Mouse (Mus musculus) layer of hippocampus, adult 9-10 months (tissue): ENCODE results near the gene Arhgap27.
A peak's percentile ranks its signal among the peaks of the same experiment; 100 is the strongest.
"Not testable (repeated sequence)": the region's sequence is repeated elsewhere in the genome, so short reads cannot be mapped to it uniquely, and the experiment has no call there.

Experiments
- DNase-seq: peaks from one replicate; pipeline ENCODE4 v3.0.0; 2022; ENCODE audit warnings: low spot score

Arhgap27 gene

DNA sequence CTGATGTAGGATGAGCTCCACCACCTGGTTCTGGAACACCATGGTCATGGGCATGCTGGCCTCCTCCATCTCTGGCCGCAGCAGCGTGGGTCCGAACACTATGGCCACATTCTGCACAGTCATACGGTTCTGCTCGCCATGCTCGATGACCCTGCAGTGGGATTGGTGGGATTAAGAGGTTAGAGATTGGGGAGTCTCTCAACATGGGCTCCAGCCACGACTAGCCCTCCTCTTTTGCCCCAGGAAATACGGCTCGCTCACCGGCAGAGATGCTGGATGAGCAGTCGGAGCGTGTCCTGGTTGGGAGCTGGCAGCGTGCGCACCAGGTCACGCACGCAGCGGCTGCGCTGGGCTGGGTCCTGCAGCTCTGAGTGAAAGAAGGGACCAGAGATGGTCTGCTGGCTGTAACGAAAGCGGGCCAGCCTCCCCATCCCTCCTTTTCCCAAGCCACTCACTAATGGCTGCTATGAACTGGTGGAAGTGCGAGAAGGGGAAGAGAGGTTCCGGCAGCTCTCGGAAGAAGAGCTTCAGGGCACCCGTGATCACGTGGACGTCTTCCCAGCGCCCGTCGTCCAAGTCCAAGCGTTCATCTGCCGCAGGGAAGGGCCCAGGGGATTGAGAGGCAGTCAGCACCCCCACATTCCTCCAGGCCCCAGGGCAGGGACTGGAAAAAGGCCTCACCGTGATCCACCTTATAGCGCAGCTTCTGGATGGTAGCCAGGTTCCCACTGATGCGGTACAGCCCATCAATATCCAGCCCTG, 30.4 kb downstream of the Arhgap27 start:
- no peak for DNase-seq

DNA sequence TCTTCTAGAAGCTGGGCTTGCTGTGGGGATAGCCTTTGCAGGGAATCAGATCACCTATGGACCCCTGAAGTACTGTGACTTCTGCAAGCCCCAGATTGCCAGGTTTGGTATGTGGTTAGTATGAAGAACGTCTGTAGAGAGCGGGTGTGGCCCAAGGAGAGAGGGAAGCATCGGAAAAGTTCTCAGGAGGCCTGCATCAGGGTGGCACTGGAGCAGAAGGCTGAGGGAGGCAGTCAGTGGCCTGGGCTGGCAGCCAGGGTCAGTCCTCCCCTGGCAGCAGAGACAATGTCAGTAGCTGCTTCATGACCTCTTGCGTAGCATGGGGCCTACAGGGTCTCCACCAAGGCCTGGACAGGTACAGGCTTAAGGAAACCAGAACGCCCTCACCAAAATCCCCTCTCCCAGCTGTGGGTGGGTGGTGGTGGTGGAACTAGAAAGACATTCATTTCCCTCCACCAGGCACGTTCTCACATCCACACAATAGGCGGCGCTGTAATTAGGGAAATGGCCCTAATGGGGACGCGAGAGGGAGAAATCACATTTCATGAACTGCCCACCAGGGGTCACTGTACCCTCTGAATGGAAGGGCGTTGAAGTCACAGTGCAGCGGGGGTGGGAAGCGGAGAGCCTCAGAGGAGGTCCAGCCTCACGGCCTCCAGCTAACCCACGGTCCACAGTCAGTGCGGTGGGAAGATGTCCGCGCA, 31.2 kb downstream of the Arhgap27 start:
- peak; percentile 72 for DNase-seq

DNA sequence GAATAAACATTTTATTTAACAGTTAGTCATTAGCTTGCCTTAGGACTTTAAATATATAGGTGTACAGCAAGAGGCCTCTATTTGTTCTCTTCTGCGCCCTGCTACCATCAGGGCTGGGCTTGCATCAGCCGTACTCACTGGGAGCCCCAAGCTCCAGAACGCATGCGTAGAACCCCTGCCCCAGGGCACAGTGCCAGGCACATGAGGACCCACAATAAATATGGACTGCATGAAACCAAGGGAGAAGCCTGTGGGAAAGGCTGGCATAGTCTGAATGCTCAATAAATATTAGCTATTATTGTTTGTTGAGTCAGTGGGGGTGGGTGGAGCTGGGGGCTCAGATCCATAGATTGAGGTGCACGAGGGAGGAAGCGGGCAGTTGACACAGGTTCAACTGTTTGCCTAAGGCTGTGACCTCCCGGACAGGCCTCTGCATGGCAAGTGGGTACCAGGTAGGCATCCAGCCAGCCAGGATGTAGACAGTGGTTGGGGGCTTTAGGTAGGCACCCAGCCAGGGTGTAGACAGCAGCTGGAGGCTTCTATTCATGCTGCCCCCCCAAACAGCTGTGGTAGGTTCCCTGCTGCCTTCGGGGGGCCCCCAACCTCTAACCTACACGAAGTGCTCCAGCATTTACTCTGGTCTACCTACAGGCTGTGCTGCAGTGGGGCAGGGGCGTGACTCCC, 31.8 kb downstream of the Arhgap27 start:
- DNase-seq = no peak

DNA sequence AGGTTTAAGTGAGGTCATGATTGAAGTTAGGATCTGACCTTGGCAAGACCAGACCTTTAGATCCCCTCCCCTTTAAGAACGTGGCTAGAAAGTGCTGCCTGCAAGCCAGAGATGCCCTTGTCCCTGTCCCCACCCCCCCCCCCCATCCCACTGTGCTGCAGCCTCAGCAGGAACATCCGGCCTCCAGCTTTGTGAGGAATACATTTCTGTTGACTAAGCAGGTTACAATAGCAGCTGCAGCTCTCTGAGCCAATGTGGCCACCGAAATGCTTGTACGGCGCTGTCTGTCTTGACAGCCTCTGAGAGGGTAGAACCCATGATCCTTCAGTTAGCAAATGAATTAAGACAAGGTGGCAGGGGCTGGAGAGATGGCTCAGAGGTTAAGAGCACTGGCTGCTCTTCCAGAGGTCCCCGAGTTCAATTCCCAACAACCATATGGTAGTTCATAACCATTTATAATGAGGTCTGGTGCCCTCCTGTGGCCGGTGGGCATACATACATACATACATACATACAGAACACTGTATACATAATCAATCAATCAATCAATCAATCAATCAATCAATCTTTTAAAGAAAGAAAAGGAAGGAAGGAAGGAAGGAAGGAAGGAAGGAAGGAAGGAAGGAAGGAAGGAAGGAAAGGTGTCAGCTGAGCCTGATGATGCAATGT, 32.7 kb downstream of the Arhgap27 start:
- DNase-seq = no peak

DNA sequence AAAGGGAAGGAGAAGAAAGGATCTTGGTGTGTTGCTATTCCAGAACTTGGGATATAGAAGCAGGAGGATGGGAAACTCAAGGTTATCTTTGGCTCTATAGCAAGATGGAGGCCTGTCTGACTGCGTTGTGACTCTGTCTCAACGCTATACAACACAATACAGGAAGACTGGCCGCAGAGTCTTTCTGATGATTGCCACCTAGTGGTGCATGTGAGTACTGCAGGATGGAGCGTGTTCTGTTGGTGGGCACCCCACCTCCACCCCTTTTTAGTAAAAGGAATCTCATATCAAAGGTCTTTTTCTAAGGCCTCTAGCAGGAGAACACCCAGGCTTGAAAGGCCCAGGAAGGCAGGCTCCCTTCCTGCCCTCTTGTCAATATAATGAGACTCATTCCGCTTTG, 36.5 kb downstream of the Arhgap27 start:
- DNase-seq = peak; percentile 73

DNA sequence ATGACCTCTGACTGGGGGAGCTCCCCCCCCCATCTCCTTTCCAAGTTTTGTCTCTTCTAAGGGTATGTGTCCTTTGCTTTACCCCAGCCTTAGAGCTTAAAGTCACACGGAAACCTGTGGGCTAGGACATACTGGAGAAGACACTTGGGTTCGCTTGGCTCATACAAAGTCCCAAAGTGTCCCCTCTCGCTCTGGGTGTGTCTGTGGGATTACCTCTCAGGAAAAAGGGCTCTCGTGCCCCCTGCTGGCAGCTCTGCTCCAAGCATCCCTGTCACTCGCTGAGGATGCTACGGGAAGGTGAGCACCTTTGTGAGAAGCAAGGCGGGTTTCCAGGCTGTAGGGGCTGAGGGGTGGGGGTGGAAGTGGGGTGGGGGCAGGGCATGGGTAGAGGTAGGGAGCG, 38.3 kb downstream of the Arhgap27 start:
- peak; percentile 55 for DNase-seq

DNA sequence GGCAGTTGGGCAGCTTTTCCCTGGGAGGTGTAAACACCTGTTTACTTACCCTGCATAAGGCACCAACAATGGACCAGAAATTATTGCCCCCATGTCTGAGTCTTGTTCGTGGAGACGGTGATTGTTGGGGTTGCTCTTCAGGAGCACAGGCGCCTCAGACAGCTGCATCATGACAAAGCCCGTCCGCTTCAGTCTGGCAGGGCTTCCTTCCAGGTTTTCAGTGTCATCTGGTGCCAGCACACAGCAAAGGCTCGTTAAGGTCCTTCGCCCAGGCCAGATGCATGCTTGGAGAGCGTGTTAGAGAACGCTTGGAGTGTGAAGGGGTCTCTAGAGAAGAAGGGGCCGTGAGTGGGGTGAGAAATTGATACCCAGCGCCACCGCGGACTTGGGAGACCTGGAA, 38.8 kb downstream of the Arhgap27 start:
- no peak for DNase-seq

DNA sequence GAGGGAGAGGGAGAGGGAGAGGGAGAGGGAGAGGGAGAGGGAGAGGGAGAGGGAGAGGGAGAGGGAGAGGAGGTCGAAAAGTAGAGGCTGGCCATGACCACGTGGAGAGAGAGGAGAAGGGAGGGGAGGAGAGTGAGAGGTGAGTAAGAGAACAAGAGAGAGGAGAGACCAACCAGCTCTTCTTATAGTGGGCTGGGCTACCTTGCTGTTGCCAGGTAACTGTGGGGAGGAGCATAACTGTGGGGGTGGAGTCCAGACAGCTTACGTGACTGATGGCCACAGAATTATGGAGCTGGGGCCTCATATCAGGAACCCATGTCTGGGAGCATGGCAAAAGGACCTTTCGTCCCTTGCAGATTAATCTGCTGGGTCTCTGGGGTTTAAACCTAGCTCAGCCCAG, 40.7 kb downstream of the Arhgap27 start:
- not testable (repeated sequence) for DNase-seq

DNA sequence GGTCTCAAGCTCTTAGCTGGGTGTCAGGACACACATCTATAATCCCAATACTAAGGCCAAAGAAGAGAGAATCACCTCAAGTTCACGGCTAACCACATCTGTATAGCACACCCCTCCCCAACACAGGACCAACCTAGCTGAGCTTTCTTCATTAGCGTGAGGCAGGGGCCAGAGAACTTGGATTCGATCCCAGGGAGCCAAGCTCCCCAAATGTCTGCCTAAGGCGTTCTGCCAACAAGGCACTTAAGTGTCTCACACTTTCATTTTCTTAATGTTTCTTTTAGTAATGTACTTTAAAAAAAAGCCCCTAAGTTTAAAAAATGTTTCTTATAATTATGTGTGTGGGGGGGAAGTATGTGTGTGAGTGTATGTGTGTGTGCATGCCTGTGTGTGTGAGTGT, 42.8 kb downstream of the Arhgap27 start:
- DNase-seq = no peak

DNA sequence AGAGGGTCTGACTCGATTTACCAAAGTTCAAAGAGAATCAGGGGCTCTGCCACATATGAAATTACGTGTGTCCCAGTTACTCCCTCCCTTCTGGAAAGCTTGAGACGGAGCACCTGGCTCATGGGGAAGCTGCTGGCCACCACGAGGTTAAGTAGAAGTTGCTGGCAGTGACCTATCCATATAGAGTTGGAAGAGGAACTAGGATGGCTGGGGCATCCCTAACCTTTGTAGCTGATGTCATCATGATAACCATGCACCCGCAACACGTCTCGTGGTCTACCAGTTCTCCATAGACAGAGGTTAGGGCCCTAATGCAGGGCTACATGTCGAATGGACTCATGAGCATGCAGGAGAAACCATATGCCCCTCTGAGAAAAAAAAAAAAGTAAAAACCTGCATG, 43.3 kb downstream of the Arhgap27 start:
- DNase-seq = no peak

DNA sequence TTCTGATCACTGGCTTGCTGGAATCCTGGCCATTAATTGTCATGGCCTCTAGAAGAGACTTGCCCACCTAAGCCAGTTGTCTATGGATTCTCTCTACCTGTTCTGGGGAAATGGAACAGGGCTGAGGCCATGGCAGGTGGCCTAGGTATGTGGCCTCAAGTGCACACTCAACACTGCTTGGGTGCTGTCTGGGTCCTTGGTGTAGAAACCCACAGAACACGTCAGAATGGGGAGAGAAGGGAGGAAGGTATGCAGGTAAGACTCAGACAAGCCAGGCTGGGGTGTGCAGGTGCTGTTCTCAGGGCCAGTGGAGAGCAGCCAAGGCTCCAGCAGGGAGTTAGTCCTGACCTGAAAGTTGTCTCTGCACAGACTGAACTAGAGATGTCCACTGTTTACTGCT, 45.5 kb downstream of the Arhgap27 start:
- no peak for DNase-seq

DNA sequence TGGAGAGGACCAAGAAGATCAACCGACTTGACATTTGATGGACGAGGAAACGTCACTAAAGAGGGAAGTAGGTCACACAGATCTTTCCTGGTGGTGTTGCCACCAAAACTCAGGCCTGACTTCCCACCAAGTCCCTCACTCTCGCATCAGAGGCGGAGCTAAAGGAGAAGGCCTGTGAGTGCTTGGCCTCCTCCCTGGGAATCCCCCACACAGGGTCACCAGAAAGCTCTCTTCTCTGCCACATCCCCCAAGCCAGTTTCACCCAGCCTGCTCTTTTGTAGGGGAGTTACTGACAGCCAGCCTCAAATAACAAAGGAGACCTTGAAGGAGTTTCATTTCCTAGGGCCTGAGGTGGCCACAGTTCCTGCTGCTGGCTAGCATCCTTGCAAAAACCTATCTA, 48.1 kb downstream of the Arhgap27 start:
- no peak for DNase-seq

DNA sequence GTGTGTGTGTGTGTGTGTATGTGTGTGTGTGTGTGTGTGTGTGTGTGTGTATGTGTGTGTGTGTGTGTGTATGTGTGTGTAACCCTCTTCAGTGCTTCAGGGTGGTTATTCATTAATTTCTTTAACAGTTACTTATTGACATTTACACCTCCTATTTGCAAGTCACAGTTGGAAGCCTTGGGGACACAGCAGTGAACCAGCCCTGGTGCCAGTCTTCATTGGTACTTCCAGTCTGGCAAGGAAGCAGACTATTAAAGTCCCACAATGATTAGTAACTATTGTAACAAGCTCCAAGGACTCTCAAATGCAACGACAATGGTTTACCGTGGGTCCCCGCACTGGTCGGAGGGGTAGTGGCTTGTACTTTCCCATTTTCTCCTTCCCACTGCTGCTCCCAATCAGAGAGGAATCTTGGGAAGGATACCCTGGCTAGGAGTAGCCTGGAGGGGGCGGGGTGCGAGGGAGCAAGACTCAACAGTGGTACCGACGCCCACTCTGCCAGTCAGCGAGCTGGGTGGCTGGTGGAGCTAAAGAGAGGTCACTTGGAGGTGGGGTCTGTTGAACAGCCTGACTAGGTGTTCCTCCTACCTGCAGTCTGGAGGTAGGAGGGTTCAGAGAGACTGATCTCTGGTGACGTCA, 48.6 kb downstream of the Arhgap27 start:
- no peak for DNase-seq

DNA sequence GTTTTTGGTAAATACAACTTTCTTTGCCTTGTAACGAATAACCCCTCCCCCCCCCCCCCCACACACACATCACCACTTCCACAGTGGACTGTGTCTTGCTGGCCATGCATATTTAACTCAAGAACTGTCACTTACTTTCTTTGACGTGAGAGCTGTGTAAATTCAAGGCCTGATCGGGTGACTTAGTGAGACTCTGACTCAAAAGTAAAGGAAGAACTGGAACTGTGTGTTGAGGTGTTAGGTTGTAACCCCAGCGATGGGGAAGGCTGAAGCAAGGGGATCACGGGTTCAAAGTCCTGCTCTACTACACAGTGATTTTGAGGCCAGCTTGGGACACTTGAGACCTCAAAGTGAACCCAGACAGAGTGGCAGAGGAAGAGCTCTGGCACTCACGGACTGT, 50.0 kb downstream of the Arhgap27 start:
- DNase-seq = no peak

DNA sequence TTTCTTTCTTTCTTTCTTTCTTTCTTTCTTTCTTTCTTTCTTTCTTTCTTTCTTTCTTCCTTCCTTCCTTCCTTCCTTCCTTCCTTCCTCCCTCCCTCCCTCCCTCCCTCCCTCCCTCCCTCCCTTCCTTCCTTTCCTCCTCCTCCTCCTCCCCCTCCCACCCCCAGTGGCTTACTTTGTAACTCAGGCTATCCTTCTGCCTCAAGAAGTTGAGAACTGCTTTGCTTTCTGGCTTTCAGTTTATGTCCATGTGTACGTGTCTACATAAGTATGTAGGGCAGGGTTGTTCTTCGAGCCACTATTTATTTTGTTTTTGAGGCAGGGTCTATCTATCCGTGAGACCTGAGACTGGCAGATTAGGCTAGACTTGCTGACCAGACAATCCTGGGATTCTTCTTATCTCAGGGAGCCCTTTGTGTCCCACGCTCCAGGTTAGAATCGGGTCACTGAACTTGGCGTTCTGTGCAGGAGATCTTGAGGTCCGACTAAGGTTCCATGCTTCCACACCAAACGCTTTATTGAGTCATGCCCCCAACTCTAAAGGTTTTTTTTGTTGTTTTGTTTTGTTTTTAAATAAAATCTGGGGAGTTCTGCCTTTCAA, 50.7 kb downstream of the Arhgap27 start:
- DNase-seq = no peak

DNA sequence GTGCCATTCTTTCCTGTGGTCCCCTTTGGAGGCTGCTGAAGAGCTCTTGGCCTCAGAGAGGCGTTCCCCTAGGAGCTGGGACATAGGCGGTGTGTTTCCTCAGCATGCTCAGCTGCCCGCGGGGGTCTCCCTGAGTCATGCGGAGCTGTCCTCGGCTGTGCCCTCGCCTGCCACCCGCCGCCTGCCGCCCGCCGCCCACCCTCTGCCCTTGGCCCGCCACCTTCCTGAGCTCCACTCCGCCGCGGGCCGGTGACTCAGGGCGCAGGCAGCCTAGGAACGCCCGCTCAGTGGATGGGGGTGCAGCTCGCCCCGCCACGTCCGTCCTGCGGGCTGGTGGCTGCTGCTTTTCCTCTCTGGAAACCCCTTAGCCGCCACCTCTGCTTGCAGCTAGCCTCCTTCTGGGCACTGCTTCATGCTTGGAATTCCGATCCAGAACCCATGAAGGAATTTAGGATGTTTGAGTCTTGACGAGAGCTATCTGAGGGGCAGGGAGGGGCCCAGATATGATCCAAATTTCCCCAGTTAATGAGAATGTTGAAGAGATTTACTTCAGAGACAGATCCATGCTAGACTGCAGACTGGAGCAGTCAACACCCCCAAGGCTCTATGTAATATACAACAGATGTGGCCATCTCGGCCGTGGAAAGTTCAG, 51.4 kb downstream of the Arhgap27 start:
- no peak for DNase-seq

DNA sequence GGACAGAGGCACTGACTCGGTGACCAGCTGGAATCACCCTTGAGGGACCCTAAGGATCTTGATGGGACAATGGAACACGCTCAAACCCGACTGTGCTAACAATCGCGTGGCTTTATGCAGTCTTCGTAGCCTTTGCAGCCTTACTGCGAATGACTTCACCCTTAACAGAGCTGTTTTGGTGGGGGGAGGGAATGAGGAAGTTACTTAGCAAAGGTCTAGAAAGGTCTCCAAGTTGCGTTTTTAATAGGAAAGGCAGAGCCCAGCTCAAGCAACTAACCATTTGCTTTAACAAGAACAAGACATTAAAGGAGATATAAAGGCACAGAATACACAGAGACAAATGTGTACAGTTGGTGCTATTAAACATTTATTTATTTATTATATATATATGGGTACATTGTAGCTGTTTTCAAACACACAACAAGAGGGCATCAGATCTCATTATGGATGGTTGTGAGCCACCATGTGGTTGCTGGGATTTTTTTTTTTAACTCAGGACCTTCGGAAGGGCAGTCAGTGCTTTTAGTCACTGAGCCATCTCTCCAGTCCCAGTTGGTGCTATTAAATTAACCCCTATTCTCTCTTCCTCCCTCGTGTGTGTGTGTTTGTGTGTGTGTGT, 53.4 kb downstream of the Arhgap27 start:
- DNase-seq = no peak

DNA sequence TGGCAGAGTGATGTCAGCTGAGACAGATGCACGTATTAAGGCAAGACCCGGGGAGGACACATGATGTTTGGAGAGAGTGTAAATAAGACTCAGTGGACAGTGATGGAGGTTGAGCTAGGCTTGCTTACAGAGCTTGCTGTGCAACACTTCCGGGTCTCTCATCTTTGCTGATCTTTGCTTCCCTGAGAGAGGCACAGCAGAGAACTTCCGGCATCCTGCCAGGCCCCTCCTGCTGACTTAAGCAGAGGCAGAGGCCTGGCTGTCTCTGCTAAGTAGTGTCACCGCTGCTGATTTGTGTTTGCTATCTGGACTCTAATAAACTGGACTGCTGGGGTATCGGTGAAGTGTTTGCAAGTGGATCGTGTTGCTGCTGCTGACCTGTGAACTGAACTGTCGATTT, 55.6 kb downstream of the Arhgap27 start:
- DNase-seq = no peak

DNA sequence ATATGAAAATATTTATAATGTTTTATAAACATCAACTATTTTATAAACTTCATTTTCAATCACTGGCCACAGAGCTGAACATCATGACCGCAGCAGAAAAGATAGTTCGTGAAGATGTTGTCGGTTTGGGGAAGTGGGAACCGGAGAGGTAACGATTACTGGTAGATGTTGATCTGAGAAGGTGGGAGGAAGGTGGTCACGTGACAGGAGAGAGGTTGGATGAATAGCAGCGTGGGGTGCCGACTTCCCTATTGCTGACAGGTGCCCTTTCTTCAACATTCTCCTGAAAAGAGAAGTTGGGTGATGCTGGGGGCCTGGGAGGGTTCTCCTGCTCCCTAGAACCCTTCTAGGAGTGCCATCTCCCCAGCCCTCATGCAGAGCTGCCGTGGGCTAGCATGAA, 59.0 kb downstream of the Arhgap27 start:
- no peak for DNase-seq

DNA sequence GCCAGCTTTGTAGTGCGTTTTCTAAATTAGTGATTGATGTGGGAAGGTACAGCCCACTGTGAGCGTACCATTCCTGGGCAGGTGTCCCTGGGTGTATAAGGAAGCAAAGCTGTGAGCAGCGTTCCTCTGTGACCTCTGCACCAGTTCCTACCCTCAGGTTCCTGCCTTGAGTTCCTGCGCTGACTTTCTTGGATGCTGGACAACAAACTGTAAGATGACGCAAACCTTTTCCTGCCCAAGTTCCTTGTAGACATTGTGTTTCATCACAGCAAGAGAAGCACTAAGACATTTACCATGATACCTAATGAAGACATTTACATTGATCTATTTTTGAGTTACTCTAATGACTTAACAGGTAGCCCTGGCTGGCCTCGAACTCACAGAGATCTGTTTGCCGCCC, 68.7 kb downstream of the Arhgap27 start:
- DNase-seq = no peak

DNA sequence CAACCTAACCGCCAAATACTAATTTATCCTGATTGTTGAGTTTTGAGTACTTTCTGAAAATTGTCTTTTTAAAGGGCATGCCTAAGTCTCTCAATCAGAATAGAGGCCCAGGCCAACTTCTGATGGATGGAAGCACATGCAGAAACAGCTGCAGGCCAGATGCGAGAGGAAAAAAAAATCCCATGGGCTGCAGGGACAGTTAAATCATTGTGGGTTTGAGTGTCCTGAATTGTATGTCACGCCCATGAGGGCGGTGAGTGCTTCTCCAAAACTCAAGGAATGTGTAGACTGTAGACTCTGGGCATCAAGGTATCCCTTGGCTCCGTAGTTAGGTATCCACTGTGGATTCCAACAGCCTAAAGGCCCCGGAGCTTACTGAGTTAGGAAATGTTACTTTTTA, 69.4 kb downstream of the Arhgap27 start:
- no peak for DNase-seq
